Mouse (Mus musculus) brain, embryonic 14.5 days (tissue): ENCODE measurements around the gene Fam71e2.
"Not testable (repeated sequence)": the region's sequence is repeated elsewhere in the genome, so short reads cannot be mapped to it uniquely, and the experiment has no call there.

Experiments used
- CTCF ChIP-seq: fragments of 200-500 bp; IDR thresholded peaks from 2 replicates; pipeline ENCODE4 v1.5.1; 2012; ENCODE audit warnings: inconsistent platforms, mild to moderate bottlenecking, moderate library complexity, borderline replicate concordance; ENCODE audit not compliant: insufficient read depth, insufficient read length; ENCODE audit errors: extremely low read depth
- POLR2A ChIP-seq: fragments of 200-500 bp; IDR thresholded peaks from 2 replicates; pipeline ENCODE4 v1.6.1; 2012; ENCODE audit warnings: mild to moderate bottlenecking, inconsistent platforms, borderline replicate concordance; ENCODE audit not compliant: poor library complexity, insufficient read depth, insufficient read length, severe bottlenecking; ENCODE audit errors: extremely low read depth

DNA sequence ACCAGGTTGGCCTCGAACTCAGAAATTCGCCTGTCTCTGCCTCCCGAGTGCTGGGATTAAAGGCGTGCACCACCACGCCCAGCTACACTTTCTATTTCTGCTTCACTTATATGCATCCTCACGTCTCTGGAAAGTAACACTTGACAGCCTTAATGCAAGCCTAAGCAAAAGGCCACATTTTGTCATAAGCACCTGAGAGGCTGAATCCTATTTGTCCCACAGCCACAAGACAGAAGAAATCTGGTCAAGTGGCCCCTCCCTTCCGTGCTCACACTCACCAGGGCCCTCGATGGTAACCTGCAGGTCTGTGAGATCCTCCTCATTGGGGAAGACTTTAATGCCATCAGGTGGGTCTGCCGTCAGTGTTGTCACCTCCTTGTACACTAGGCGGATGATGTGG lies 40.0 kb upstream of the Fam71e2 start:
- TF ChIP-seq CTCF, POLR2A: not testable (repeated sequence)
